Mouse (Mus musculus) gastrocnemius, adult 2 months (tissue): Measurements from ENCODE around the gene Rapgef5. TPM values are rescaled to one million over a fixed set of nuclear protein-coding genes. Genes with fewer than 3 reads are reported as not detected.
A peak's percentile ranks its signal among the peaks of the same experiment; 100 is the strongest.

Experiments used
- DNase-seq: peaks from one replicate; pipeline ENCODE4 v3.0.0; 2022
- H3K27ac ChIP-seq: fragments of 200-600 bp; 2 replicates; pipeline ENCODE4 v1.8.1; 2022; ENCODE audit warnings: mild to moderate bottlenecking
- H3K4me3 ChIP-seq: fragments of 200-600 bp; 2 replicates; pipeline ENCODE4 v1.8.1; 2022; ENCODE audit warnings: mild to moderate bottlenecking, moderate library complexity
- CTCF ChIP-seq: fragments of 200-600 bp; IDR thresholded peaks from 2 replicates; pipeline ENCODE4 v1.8.1; 2022; ENCODE audit warnings: antibody characterized with exemption, mild to moderate bottlenecking, moderate library complexity
- intact Hi-C: fragments of 180-260 bp; cut with DNase I; formaldehyde crosslinking; loops from one replicate; pipeline ENCODE4 v1.15.1; 2025
- total RNA-seq, 2 experiments: library from RNA; stranded (reverse); gene quantifications; 2 replicates each; pipeline ENCODE4 v1.2.3; 2021

Rapgef5 gene
- total RNA-seq, 2 experiments from 2014 or later, result 4.1 to 5.4 TPM

DNA sequence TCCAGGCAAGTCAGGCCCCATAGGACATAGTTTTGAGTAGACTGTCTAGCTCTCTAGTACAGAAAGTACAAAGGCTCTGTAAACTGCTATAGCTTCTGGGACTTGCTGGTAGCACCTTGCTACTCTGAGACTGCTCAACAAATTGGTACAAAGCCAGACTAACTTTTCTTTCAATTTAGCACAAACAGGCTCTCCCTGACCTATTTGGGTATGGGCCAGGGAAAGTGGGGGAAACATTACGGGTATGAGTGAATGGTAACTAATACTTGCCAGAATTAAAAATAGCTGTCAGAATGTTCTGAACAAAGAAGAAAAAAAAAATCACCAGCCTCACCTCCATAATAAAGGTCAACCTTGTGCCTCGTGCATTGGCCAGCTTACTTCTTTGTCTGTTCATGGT lies 24.1 kb downstream of the Rapgef5 start:
- Histone ChIP-seq H3K27ac (no peak overlapping the region), H3K4me3 (no peak overlapping the region)
- no peak for TF ChIP-seq CTCF
- peak; percentile 26 for DNase-seq
- intact Hi-C loops, result no loop called here

DNA sequence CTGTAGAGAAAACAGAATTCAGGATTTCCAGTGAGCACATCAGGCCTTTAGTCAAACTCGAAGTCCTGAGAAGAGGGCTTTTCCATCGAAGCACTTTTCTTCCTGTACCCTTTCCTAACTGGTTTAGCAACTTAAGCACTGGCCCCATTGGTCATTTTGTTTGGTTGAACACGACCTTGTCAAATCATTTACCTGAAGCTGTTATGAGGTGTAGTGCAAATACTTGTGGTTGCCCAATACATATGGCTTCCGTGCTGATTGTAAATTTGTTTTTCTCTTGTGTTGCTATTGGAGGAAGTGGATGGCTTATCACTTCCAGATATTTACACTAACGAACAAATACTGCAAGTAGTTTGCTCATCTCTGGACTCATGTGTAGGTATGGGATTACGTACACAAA lies 29.0 kb downstream of the Rapgef5 start:
- intact Hi-C loops, result no loop called here
- H3K4me3 ChIP-seq, result no peak overlapping the region
- DNase-seq, result no peak
- H3K27ac ChIP-seq, result no peak overlapping the region
- TF ChIP-seq CTCF, result no peak

DNA sequence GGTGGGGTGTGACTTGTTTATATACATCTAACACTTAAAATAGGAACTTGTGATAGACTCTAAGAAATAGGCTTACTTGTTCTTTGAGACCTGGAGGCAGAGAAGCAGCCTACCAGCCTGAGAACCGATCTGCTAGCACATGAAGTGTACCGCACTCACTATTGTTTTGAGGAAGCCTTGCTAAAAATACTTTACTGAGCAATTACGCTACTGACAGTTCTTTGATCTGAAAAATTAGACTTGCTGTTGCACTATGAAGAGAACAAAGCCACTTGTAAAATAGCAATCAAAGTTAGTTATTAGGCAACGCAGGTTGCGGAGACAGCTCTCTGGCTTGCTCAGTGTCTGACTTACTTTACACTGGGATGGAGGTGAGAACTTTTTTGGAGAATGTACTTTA lies 37.1 kb downstream of the Rapgef5 start:
- intact Hi-C loops, result no loop called here
- Histone ChIP-seq H3K27ac (no peak overlapping the region), H3K4me3 (no peak overlapping the region)
- no peak for DNase-seq
- TF ChIP-seq CTCF, result no peak

DNA sequence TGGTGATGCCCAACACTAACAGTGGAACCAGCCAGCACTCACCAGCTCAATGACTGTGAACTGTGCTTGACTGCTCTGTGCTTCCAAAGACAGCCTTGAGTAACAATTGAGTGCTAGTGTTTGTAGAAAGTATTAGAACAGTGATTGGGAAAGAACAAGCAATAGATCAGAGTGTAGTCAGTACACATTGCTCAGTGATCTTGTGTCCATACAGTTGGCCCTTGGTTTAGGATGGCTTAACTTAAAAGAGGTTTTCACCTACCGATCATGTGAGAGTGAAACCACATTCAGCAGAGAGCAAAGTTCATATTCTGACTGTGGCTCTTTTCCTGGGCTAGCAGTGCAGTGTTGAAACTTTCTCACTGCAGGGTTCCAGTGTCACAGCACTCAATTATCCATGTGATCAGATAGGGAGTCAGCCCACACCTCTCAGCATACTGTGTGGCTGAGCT lies 38.4 kb downstream of the Rapgef5 start:
- Histone ChIP-seq H3K4me3 (no peak overlapping the region), H3K27ac (no peak overlapping the region)
- intact Hi-C loops, result no loop called here
- no peak for TF ChIP-seq CTCF
- DNase-seq, result no peak

DNA sequence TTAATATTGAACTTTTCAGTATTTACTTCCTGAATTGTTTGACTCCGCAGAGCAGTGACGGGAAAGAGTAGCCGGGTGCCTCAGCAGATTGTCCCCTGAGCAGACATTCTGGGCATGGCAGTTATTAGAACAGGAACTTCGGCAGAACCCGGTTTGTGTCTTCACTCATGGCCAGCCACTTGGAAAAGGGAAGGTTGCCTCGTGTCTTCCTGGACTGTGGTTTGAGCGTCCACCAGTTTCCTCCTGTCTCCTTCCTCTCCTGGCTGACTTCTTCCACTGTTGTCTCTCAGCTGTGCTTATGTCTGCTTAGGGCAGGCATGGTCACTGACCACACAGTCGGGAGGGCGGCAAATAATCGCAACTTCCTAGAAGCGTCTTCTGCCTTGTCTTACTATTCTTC lies 44.2 kb downstream of the Rapgef5 start:
- no peak overlapping the region for H3K27ac ChIP-seq
- no peak for TF ChIP-seq CTCF
- no peak overlapping the region; the same call in 1 of the 2 replicates for H3K4me3 ChIP-seq
- intact Hi-C loops, result no loop called here
- peak; percentile 24 for DNase-seq

DNA sequence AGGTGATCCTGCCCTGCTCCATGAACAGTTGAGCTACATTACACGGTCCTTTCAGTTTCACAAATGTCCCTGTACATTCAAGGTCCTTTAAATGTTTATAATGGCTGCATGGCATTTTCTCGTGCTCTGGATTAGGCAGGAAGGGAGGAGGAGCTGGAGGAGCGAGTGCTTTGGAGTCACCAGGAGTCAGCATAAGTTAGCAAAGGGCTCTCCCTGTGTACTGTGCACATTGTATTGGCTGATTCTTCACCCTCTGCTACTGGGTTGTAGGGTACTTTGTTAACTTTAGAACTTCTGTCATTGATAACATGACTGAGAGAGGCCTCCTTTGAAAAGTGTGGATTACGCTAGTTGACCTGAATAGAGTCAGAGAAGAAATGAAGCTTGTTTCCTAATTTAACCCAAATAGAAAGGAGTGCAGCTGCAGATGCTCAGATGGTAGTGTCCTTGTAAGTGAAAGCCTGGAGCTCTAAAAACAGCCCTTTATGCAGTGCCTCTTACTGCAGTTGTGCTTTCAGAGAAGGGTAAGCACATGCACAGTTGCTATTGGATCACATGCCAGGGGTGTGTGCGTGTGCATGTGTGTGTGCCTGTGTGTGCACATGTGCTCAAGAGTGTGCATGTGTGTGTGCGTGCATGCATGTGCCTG lies 45.3 kb downstream of the Rapgef5 start:
- no peak for TF ChIP-seq CTCF
- DNase-seq, result no peak
- Histone ChIP-seq H3K27ac (no peak overlapping the region), H3K4me3 (no peak overlapping the region)
- intact Hi-C loops, result no loop called here

DNA sequence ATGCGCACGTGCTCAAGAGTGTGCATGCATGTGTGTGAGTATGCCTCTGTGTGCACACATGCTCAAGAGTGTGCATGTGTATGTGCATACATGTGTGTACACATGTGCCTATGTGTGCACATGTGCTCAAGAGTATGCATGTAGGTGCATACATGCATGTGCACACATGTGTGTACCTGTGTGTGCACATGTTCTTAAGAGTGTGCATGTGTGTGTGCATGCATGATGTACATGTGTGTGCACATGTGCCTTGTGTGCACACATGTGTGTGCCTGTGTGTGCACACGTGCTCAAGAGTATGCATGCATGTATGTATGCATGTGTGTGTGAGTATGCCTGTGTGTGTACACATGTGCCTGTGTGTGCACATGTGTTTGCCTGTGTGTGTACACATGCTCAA lies 45.8 kb downstream of the Rapgef5 start:
- no peak for TF ChIP-seq CTCF
- intact Hi-C loops, result no loop called here
- no peak for DNase-seq
- Histone ChIP-seq H3K4me3 (no peak overlapping the region), H3K27ac (no peak overlapping the region)

DNA sequence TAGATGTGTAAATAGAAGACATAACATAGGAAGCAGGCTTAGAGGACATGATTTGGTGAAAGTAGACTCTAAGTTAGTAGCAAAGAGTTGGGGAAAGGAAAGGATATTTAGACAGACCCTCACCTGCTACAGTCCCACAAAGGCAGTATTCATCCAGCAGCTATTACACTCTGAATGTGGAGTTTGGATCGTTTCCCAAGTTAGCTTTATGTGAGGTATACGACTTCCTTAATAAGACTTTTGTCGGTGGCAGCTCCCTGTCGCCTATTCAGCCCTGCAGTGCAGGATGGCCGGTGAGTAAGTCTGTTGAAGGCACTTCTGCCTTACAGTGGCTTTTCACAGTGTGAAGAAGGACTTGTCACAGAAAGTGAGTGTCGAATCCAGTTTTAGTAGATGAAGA lies 47.6 kb downstream of the Rapgef5 start:
- H3K27ac ChIP-seq, result no peak overlapping the region
- no peak for DNase-seq

DNA sequence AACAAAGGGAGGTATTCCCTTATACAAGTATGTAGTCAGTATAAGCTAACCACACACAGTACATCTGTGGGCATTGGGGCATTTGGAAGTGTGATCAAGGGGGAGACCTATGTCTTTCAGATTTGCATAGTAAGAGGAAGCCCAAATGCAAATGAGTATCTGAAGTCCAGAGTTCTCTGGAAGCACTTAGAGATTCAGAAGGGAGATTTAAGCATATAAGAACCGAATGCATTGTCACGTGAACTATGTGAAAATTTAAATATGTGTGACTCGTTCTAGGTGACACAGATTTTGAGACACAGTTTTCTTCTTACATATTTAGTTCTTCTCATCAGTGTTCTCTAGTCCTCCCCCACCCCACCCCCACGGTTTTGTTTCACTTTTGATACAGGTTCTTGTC lies 50.0 kb downstream of the Rapgef5 start:
- DNase-seq, result no peak
- Histone ChIP-seq H3K27ac (no peak overlapping the region), H3K4me3 (no peak overlapping the region)
- TF ChIP-seq CTCF, result no peak
- intact Hi-C loops, result no loop called here

More for the DNA sequence above, 47.6 kb downstream of the Rapgef5 start:
- TF ChIP-seq CTCF, result no peak
- no peak overlapping the region for H3K4me3 ChIP-seq
- intact Hi-C loops, result no loop called here

DNA sequence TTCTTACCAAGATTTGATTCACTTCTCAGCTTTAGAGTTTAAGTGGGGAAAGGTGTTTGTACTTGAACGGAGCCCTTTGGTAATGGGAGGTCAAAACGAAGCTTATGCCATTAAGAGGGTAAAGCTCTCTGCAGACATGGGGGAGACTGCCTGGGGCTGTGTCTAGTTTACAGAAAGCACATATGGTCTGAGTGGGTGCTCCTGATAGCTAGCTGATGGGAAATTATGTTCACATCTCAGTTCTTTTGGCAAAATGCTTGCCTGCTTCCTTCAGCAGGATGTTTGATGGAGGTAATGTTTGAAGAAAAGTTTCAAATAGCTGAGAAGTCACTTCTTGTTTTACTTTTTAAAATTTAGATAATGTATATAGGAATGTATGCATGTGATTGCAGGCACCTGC lies 53.4 kb downstream of the Rapgef5 start:
- intact Hi-C loops, result no loop called here
- no peak overlapping the region for H3K27ac ChIP-seq
- H3K4me3 ChIP-seq, result no peak overlapping the region
- DNase-seq, result no peak
- TF ChIP-seq CTCF, result no peak

DNA sequence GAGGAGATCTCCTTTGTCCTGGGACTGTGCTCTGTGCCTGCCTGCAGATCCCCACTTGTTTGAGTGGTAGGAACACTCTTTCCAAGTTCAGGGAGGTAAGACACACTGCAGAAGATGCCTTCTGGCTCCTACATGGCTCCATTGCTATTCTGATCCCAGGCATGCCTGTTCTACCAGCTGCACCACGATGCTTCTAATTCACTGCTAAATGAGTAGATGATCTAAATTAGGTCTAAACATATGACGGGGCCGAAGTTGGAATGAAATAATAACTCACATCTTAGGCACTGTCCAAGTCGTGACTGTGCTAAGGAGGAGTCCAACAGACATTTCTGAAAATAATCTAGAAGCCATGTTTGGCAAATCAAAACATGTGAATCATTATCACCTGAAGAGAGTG lies 68.0 kb downstream of the Rapgef5 start:
- intact Hi-C loops, result loop anchor here (10.0 kb wide), 1 partner anchor 159 kb away; no protein-coding TSS in a partner anchor
- no peak for TF ChIP-seq CTCF

DNA sequence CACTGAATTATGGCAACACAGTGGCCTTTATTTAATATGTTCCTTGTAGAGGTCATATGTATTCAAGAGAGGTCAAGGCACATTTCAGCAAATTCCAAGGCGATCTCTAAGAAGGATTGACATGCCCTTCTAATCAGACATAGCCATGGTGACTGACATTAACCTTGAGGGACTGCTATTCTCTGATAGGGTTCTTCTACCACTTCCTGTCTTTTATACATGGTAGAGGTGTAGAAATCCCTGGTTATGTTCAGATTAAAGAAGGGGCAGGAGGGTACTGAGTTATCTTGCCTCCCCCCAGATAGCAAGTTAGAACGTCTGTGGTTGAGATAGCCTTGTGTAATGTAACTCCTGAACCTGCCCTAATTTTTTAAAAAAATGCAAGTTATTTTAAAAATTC lies 69.1 kb downstream of the Rapgef5 start:
- no peak overlapping the region for H3K4me3 ChIP-seq
- DNase-seq, result no peak
- no peak for TF ChIP-seq CTCF
- no peak overlapping the region for H3K27ac ChIP-seq
- intact Hi-C loops, result loop anchor here (10.0 kb wide), 1 partner anchor 161 kb away; no protein-coding TSS in a partner anchor

More for the DNA sequence above, 68.0 kb downstream of the Rapgef5 start:
- DNase-seq, result no peak
- Histone ChIP-seq H3K4me3 (no peak overlapping the region), H3K27ac (no peak overlapping the region)

DNA sequence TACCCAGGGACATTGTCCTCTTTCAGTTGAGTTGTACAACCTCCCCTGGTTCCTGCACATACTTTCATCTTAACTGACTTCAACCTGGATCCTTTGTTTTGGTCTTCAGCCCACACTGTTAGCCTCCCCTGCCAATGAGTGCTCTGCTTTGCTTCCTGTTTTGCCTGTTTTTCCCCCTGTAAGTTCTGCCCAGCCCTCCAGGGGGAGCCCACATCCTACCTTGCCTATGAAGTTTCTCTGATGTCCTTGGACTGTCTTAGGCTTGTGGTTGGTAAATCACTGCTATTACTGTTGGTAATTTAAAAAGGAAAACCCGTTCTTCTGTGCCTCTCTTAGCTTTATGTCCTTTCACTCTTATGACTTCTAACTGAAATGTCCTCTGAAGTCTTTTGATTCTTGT lies 69.8 kb downstream of the Rapgef5 start:
- DNase-seq, result peak; percentile 55
- intact Hi-C loops, result loop anchor here (1.0 to 10.0 kb wide), 2 partner anchors 161 to 179 kb away; no protein-coding TSS in a partner anchor
- peak; percentile 72 for TF ChIP-seq CTCF
- Histone ChIP-seq H3K4me3 (no peak overlapping the region), H3K27ac (no peak overlapping the region)

DNA sequence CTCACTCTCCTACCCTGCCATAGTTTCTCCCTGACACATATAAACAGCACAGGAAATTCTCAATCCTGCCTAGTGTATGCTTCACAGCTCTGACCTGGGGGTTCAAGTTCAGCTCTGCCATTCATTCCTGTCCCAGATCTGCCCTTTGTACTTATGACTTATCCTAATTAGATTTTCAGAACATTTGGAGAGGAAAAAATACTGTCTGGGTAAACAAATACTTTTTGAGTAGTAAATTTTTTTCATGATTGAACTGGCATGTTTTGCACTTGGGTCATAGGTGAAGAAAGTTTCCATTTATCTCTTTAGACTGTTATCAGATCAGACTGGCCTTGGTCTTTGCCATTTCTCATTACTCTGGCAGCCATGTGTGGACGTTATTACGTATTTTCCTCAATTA lies 72.9 kb downstream of the Rapgef5 start:
- no peak overlapping the region for H3K4me3 ChIP-seq
- no peak for TF ChIP-seq CTCF
- intact Hi-C loops, result loop anchor here (10.0 kb wide), 1 partner anchor 164 kb away; no protein-coding TSS in a partner anchor
- H3K27ac ChIP-seq, result no peak overlapping the region
- DNase-seq, result no peak
